10 mouse cellular contexts compared by ENCODE assay signal in genomic region chrX:11181855-11182254, GRCm38 (mm10).
DNase-seq lines count a peak whose midpoint lies in the region; ATAC-seq and TF ChIP-seq lines count a peak whose summit lies in the region.
"Had no signal": no experiment of that assay in that cellular context is flagged by ENCODE, and none has a peak within 500 bp of the region (broad histone marks: within the 10 kb centered on the region; RNA-seq: fewer than 3 reads in every experiment).

No protein-coding gene starts in this region.

- TF ChIP-seq CTCF in kidney, adult 2 months (conservative IDR thresholded peaks at IDR 0.05; ENCODE audit: insufficient read depth, insufficient read length, low read depth, low read length): no peak
- no peak for TF ChIP-seq CTCF in lung, adult 2 months (IDR thresholded peaks at IDR 0.05; ENCODE audit: insufficient read depth, low read length)

- no peak for TF ChIP-seq POLR2A in kidney, adult 2 months (IDR thresholded peaks at IDR 0.05; ENCODE audit: low read depth, low read length)
- TF ChIP-seq POLR2A in lung, adult 2 months (IDR thresholded peaks at IDR 0.05; ENCODE audit: borderline replicate concordance, extremely low read depth, low read depth, low read length): no peak

- peak; percentile 5 for DNase-seq in kidney, adult 2 months
- no peak for DNase-seq in kidney, adult 18-20 months
- peak; percentile 18 for DNase-seq in brain, adult 2 months (ENCODE audit: low read depth, low spot score)
- peak; percentile 17 to 48 for DNase-seq in cerebellum, postnatal 25 days
- peak; percentile 9 for DNase-seq in lung, adult 2 months
- DNase-seq in right cerebral cortex, adult 2 months (ENCODE audit: low spot score in 2 of 2): no peak
- DNase-seq: right cerebral cortex, postnatal 4 days had no signal

- no peak overlapping the region for H3K27ac ChIP-seq in kidney, adult 2 months (ENCODE audit: insufficient read depth, low read depth, low read length)
- H3K27ac ChIP-seq: kidney, embryonic 15.5 days; limb, embryonic 13.5 days had no signal

- no peaks in the 10 kb centered on the region for H3K36me3 ChIP-seq in kidney, adult 2 months (ENCODE audit: control insufficient read depth, insufficient read depth, low read length)
- H3K36me3 ChIP-seq: kidney, embryonic 15.5 days; limb, embryonic 13.5 days had no signal

- ATAC-seq in frontal cortex, adult (ENCODE audit: low TSS enrichment): no peak

- no peaks in the 10 kb centered on the region for H3K27me3 ChIP-seq in kidney, adult 2 months (replicated peaks; ENCODE audit: control insufficient read depth, insufficient read depth, low read length)

- H3K4me1 ChIP-seq in kidney, adult 2 months (ENCODE audit: control insufficient read depth, insufficient read depth, low read length): no peaks in the 10 kb centered on the region
- H3K4me1 ChIP-seq in lung, adult 2 months (ENCODE audit: control insufficient read depth, insufficient read depth, low read length): no peaks in the 10 kb centered on the region
- H3K4me1 ChIP-seq: kidney, embryonic 15.5 days; limb, embryonic 13.5 days had no signal

- 75% methylated on average over 12 of the region's 12 CpGs for WGBS in kidney, adult 2 months
- WGBS in lung, adult 2 months: 65% methylated on average over 12 of the region's 12 CpGs

- no peak overlapping the region for H3K4me3 ChIP-seq in kidney, adult 2 months (ENCODE audit: insufficient read depth, low read depth, low read length)
- no peak overlapping the region for H3K4me3 ChIP-seq in lung, adult 2 months (replicated peaks; ENCODE audit: extremely low read depth, low read depth, low read length)
- H3K4me3 ChIP-seq: kidney, embryonic 15.5 days; limb, embryonic 13.5 days had no signal

Comparison
In these comparisons a context has a peak if more than half of its experiments do, and no peak if none do; other contexts are left out.
1. DNase-seq: peak in kidney, adult 2 months (single experiment), brain, adult 2 months (single experiment), cerebellum, postnatal 25 days (2 of 2) and lung, adult 2 months (single experiment); none in kidney, adult 18-20 months (single experiment) and right cerebral cortex, adult 2 months (0 of 2).